Mouse (Mus musculus) C2C12 (cell line): ENCODE results near the gene Ammecr1. TPM values are rescaled to one million over a fixed set of nuclear protein-coding genes. Genes with fewer than 3 reads are reported as not detected.

Experiments
- H3K27me3 ChIP-seq: one replicate; pipeline ENCODE4 v1.6.1; 2011; ENCODE audit not compliant: control insufficient read depth, insufficient read depth, insufficient read length
- H3K36me3 ChIP-seq: one replicate; pipeline ENCODE4 v1.6.1; 2011; ENCODE audit not compliant: control insufficient read depth, insufficient read depth
- H3K4me3 ChIP-seq: one replicate; pipeline ENCODE4 v1.5.1; 2011; ENCODE audit warnings: mild to moderate bottlenecking, control low read depth; ENCODE audit not compliant: poor library complexity, insufficient read depth, severe bottlenecking
- H3K79me2 ChIP-seq: one replicate; pipeline ENCODE4 v1.6.1; 2011; ENCODE audit not compliant: control insufficient read depth, insufficient read depth
- H3K79me3 ChIP-seq: one replicate; pipeline ENCODE4 v1.6.1; 2011; ENCODE audit warnings: low read depth, control low read depth
- H3ac ChIP-seq: one replicate; pipeline ENCODE3; 2011; ENCODE audit warnings: low read depth; ENCODE audit not compliant: control insufficient read depth, insufficient read length
- CEBPB ChIP-seq: IDR thresholded peaks from one replicate; pipeline ENCODE4 v1.6.1; 2011; ENCODE audit warnings: low read depth, mild to moderate bottlenecking, control low read depth, moderate library complexity
- CTCF ChIP-seq: IDR thresholded peaks from one replicate; pipeline ENCODE4 v1.5.1; 2011; ENCODE audit not compliant: control insufficient read depth, insufficient read depth, insufficient read length
- FOSL1 ChIP-seq: IDR thresholded peaks from one replicate; pipeline ENCODE4 v1.8.0; 2011; ENCODE audit warnings: mild to moderate bottlenecking, low read length; ENCODE audit not compliant: poor library complexity, insufficient read depth, severe bottlenecking
- MAX ChIP-seq: IDR thresholded peaks from one replicate; pipeline ENCODE4 v1.6.1; 2011; ENCODE audit warnings: mild to moderate bottlenecking, control low read depth
- MYOD1 ChIP-seq: IDR thresholded peaks from one replicate; pipeline ENCODE4 v1.6.1; 2011; ENCODE audit warnings: low read depth; ENCODE audit not compliant: control insufficient read depth, insufficient read length
- MYOG ChIP-seq: IDR thresholded peaks from one replicate; pipeline ENCODE4 v1.6.1; 2011; ENCODE audit not compliant: control insufficient read depth, insufficient read length; ENCODE audit errors: extremely low read depth
- USF1 ChIP-seq: IDR thresholded peaks from one replicate; pipeline ENCODE4 v1.6.1; 2011; ENCODE audit warnings: low read depth, mild to moderate bottlenecking, control low read depth, moderate library complexity
- polyA plus RNA-seq: library from polyadenylated mRNA; unstranded; fragments of >200 nt; fragmentation: generic; extraction: Trizol; gene quantifications from one replicate; pipeline ENCODE4 v1.2.1, GENCODE M21; 2012; ENCODE audit warnings: missing spikeins

Gene Ammecr1
- polyA plus RNA-seq, 1 experiment, result 7.5 TPM

DNA sequence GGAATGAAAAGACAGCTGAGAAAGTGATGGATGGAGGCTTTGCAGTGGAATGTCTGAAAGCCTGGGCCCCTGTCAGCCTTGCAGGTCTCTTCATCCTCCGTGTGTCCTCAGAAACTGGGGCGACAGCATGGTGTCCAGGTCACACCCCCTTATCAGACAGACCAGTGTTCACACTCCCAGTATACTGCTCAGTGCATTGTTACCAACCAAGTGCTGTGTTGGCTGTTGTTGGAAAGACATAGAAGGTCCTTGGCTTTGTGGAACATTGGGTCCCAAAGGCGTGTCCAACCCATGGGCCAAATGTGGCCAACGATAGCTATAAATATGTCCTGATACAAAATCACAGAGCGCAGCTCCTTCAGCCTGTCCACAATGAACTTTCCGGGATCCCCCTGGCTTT is 136.0 kb downstream of the Ammecr1 start:
- H3K36me3 ChIP-seq, result no peaks in the 10 kb centered on the region
- H3K4me3 ChIP-seq, result no peak overlapping the region
- H3K27me3 ChIP-seq, result no peaks in the 10 kb centered on the region
- no peaks in the 10 kb centered on the region for H3K79me2 ChIP-seq
- H3ac ChIP-seq, result no peak overlapping the region
- TF ChIP-seq MAX (no peak), FOSL1 (no peak), USF1 (no peak), CEBPB (no peak), MYOG (no peak), MYOD1 (no peak), CTCF (no peak)
- no peaks in the 10 kb centered on the region for H3K79me3 ChIP-seq

DNA sequence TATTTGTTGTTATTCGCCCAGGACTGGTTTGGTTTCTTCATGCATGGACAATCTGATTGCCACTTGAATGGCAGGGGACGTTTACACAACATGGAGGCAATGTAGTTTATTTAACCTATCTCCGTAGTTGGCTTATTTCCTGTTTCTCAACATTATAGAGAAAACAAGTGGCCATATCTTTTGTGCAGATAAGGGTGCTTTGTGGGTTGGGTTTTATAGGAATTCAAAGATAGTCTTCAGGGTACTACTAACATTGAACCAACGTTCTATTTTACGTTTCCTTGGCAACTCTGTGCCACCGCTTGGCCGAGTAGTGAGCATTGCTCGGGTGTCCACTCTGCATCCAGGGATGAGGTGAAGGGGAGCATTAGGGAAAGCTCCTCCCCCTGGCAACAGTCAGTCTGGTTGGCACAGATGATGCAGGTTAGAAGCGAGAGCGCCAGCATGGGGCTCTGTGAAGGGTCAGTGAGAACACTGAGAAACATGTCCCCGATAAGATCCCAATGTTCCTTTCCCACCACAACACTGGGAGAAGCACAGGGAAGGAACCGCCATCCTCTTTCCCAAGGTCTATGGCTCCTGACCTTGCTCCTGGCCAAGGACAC is 136.6 kb downstream of the Ammecr1 start:
- Histone ChIP-seq H3K27me3 (no peaks in the 10 kb centered on the region), H3K79me3 (no peaks in the 10 kb centered on the region), H3K79me2 (no peaks in the 10 kb centered on the region), H3K36me3 (no peaks in the 10 kb centered on the region), H3ac (no peak overlapping the region), H3K4me3 (no peak overlapping the region)
- TF ChIP-seq MYOG, result no peak
- TF ChIP-seq MYOD1, result no peak
- TF ChIP-seq MAX, result no peak
- no peak for TF ChIP-seq FOSL1
- no peak for TF ChIP-seq CTCF
- no peak for TF ChIP-seq CEBPB
- no peak for TF ChIP-seq USF1

DNA sequence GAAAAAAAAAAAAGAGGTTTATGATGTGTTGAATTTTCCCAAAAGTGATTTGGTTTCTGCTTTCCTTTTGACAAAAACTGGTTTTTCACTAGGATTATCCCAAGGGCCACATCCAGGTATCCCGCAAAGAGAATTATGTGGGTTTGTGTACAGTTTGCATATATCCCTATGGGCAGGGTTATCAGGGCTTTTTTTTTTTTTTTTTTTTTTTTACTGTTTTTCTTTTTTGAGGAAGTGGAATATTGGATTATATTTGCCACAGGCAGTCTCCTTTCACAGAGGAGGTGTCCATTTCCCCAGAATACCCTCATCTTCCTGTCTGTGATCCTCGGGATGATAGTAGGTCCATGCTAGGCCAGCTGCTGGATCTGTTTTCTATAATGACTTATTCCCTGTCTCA is 137.3 kb downstream of the Ammecr1 start:
- H3K36me3 ChIP-seq, result no peaks in the 10 kb centered on the region
- H3K4me3 ChIP-seq, result no peak overlapping the region
- H3ac ChIP-seq, result no peak overlapping the region
- H3K27me3 ChIP-seq, result no peaks in the 10 kb centered on the region
- no peaks in the 10 kb centered on the region for H3K79me2 ChIP-seq
- H3K79me3 ChIP-seq, result no peaks in the 10 kb centered on the region
- TF ChIP-seq CTCF (no peak), MYOD1 (no peak), USF1 (no peak)

DNA sequence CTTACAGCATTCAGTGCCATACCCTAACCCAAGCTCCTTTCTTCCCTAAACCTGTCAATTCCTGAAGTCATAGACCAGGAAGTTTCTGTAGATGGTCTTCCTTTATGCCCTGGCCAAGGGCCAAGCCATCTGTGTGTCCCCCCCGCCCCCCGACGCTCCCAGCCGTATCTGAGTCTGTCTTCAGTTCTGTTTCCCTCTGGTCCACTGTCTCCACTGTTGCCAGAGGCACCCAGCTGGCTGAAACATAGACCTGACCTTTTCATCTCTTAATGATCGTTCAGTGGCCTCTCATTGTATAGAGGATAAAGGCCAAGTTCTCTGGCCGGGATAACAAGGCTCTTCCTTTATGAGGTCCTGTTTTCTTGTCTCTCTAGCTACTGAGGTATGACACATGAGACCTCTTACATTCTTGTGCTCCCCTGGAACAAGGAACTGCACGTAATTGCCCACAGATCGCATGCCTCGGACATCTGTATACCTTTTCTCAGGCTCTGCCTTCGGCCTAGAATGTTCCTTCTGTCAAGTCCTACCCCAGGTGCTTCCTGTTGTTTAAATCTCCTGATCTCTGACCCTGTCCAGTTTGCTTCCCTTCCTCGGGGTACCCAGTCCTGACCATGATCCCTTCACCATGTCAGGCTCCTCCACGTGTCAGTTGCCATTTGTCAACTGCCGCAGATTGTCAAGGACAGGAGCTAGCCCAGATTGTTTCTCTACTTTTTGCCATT is 138.2 kb downstream of the Ammecr1 start:
- H3ac ChIP-seq, result no peak overlapping the region
- no peaks in the 10 kb centered on the region for H3K79me3 ChIP-seq
- TF ChIP-seq MYOG (no peak), CEBPB (no peak), USF1 (no peak), MYOD1 (no peak), FOSL1 (no peak), MAX (no peak), CTCF (no peak)
- no peaks in the 10 kb centered on the region for H3K79me2 ChIP-seq
- no peaks in the 10 kb centered on the region for H3K36me3 ChIP-seq
- H3K27me3 ChIP-seq, result no peaks in the 10 kb centered on the region
- H3K4me3 ChIP-seq, result no peak overlapping the region

DNA sequence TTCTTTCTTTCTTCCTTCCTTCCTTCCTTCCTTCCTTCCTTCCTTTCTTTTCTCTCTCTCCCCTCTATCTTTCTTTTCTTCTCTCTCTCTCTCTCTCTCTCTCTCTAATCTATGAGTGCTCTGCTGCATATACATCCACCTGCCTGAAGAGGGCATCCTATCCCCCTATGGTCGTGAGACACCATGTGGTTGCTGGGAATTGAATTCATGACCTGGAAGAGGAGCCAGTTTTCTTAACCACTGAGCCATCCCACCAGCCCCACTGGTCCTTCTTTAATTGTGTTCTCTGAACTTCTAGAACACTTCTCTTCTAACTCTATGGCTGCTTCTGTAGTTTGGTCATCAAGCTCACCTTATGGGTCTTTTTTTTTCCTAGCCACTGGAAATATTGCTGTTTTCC is 138.9 kb downstream of the Ammecr1 start:
- Histone ChIP-seq H3K79me2 (no peaks in the 10 kb centered on the region), H3K4me3 (no peak overlapping the region), H3ac (no peak overlapping the region), H3K79me3 (no peaks in the 10 kb centered on the region), H3K27me3 (no peaks in the 10 kb centered on the region), H3K36me3 (no peaks in the 10 kb centered on the region)
- no peak for TF ChIP-seq CEBPB
- TF ChIP-seq FOSL1, result no peak
- no peak for TF ChIP-seq MYOG

DNA sequence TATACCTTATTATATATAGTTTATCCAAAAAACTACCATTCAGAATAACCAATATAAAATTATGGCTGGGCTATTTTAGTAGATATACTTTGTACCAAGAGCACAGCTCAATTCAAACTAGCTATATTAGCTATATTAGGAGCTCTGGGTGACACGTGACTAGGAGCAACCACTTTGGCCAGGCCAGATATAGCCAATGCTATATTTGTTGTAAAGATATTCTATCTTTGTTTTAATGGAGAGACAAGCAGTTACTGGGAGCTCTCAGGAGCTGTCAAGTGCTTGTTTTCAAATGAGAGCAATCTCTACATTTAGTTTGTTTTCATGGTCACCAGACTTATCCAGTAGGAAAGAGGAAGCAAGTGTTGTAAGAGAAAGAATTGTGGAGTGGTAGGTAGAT is 141.2 kb downstream of the Ammecr1 start:
- no peaks in the 10 kb centered on the region for H3K27me3 ChIP-seq
- H3K36me3 ChIP-seq, result no peaks in the 10 kb centered on the region
- H3ac ChIP-seq, result no peak overlapping the region
- H3K4me3 ChIP-seq, result no peak overlapping the region
- TF ChIP-seq CEBPB, result no peak
- no peaks in the 10 kb centered on the region for H3K79me3 ChIP-seq
- H3K79me2 ChIP-seq, result no peaks in the 10 kb centered on the region
